Mouse (Mus musculus): Measurements from ENCODE around the gene Farsa. TPM values are rescaled to one million over a fixed set of nuclear protein-coding genes. Genes with fewer than 3 reads are reported as not detected.

Farsa gene
- polyA plus RNA-seq, 1 experiment from 2014 or later, result 68.2 TPM

DNA sequence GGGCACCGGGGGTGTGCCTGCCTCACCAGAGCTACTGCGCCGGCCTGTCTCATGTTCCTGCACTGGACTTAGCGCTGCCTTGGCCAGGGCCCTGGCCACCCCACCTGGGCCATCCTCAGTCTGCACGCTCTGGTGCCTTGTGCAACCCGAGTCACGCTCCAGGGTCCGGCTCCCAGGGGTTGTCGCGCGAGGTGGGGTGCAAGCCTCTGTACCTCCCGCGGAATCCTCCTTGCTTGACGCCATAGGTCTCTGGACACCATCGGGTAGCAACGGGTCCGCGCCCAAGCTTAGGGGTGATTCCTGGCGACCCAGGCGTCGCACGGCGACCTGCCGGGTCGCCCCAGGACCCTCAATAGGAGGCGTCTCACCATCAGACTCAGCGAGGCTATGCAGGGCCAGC, 55.6 kb downstream of the Farsa start:
- no peaks in the 10 kb centered on the region for H3K9me3 ChIP-seq (replicated peaks; ENCODE audit: low read length)
- peaks cover 15% of the 10 kb centered on the region; the same call in 1 of the 2 replicates for H3K4me1 ChIP-seq (replicated peaks; ENCODE audit: insufficient read depth, low read length)
- peak overlapping the region; percentile 34 for H3K4me3 ChIP-seq (replicated peaks; ENCODE audit: low read depth, low read length)
- no peak overlapping the region for H3K27ac ChIP-seq
- no peak overlapping the region for H3K9ac ChIP-seq (ENCODE audit: low read depth, low read length)
- no peak for TF ChIP-seq CTCF (IDR thresholded peaks at IDR 0.05; ENCODE audit: low read depth)
- ATAC-seq (replicated peaks; ENCODE audit: low FRiP score, low read depth) (no peak), DNase-seq (ENCODE audit: low spot score) (no peak)
- H3K36me3 ChIP-seq (ENCODE audit: insufficient read depth, low read length), result no peaks in the 10 kb centered on the region
- peaks cover 9% of the 10 kb centered on the region for H3K27me3 ChIP-seq (ENCODE audit: insufficient read depth, low read length)
- WGBS, result 19% methylated on average over 27 of the region's 27 CpGs
- peak overlapping the region; percentile 68 for H3K4me2 ChIP-seq (ENCODE audit: low read length)

DNA sequence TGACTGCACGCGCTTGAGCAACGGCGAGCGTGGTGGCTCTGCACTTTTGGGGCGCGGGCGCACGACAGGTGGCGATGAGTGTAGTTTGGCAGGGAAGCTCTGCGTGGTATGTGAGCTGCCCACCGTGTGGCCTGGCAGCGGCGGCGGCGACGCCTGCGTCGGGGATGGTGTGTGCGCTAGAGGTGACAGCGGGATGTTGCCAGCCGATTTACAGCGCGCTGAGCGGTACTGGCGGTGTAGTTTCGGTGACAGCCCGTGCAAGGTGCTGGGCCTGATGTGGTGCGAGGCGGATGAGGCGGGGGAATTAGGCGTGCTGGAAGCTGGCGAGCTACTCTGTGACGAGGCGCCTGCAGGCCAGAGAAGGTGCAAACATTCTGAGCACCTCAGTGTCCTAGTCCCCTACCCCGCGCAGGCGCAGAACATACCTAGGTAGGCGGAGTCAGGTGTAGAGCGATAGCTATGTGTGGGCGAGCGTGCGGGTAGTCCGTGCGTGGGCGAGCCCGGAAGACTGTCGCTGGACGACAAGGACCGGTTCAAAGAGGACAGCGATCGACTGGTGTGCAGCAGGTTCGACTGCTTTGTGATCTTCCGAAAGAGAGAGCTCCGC, 56.2 kb downstream of the Farsa start:
- Histone ChIP-seq H3K9ac (ENCODE audit: low read depth, low read length) (peak overlapping the region; percentile 24; the same call in 1 of the 2 replicates), H3K4me1 (replicated peaks; ENCODE audit: insufficient read depth, low read length) (peaks cover 15% of the 10 kb centered on the region; the same call in 1 of the 2 replicates), H3K4me2 (ENCODE audit: low read length) (peak overlapping the region; percentile 68), H3K9me3 (replicated peaks; ENCODE audit: low read length) (no peaks in the 10 kb centered on the region), H3K36me3 (ENCODE audit: insufficient read depth, low read length) (no peaks in the 10 kb centered on the region), H3K27me3 (ENCODE audit: insufficient read depth, low read length) (peaks cover 12% of the 10 kb centered on the region), H3K4me3 (replicated peaks; ENCODE audit: low read depth, low read length) (peak overlapping the region; percentile 34), H3K27ac (no peak overlapping the region)
- peak; percentile 52 for ATAC-seq (replicated peaks; ENCODE audit: low FRiP score, low read depth)
- TF ChIP-seq CTCF (IDR thresholded peaks at IDR 0.05; ENCODE audit: low read depth), result no peak
- under 1% methylated on average over 55 of the region's 55 CpGs for WGBS
- DNase-seq (ENCODE audit: low spot score), result peak; percentile 79

DNA sequence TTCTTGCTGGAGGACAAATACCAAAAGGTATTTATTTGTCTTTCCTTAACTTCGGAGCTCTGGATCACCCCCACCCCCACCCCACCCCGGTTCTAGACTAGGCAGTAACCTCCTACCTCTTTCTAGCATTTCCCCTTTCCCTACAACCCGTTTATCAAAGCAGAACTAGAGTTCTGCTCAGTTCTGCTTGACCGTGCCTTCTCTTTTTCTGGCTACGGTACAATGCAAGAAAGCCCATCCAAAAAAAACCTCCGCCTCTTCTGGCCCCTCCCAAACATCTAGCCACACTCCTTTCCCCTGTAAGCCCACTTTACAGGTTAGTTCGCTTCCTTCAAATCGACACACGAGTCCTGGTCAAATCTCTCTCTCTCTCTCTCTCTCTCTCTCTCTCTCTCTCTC, 56.7 kb downstream of the Farsa start:
- ATAC-seq (replicated peaks; ENCODE audit: low FRiP score, low read depth) (no peak), DNase-seq (ENCODE audit: low spot score) (no peak)
- Histone ChIP-seq H3K4me3 (replicated peaks; ENCODE audit: low read depth, low read length) (peak overlapping the region; percentile 34), H3K27me3 (ENCODE audit: insufficient read depth, low read length) (peaks cover 12% of the 10 kb centered on the region), H3K4me1 (replicated peaks; ENCODE audit: insufficient read depth, low read length) (peaks cover 15% of the 10 kb centered on the region; the same call in 1 of the 2 replicates), H3K4me2 (ENCODE audit: low read length) (peak overlapping the region; percentile 68), H3K36me3 (ENCODE audit: insufficient read depth, low read length) (no peaks in the 10 kb centered on the region), H3K9me3 (replicated peaks; ENCODE audit: low read length) (no peaks in the 10 kb centered on the region), H3K9ac (ENCODE audit: low read depth, low read length) (peak overlapping the region; percentile 24; the same call in 1 of the 2 replicates), H3K27ac (no peak overlapping the region)
- TF ChIP-seq CTCF (IDR thresholded peaks at IDR 0.05; ENCODE audit: low read depth), result no peak
- 9% methylated on average over 9 of the region's 9 CpGs for WGBS

DNA sequence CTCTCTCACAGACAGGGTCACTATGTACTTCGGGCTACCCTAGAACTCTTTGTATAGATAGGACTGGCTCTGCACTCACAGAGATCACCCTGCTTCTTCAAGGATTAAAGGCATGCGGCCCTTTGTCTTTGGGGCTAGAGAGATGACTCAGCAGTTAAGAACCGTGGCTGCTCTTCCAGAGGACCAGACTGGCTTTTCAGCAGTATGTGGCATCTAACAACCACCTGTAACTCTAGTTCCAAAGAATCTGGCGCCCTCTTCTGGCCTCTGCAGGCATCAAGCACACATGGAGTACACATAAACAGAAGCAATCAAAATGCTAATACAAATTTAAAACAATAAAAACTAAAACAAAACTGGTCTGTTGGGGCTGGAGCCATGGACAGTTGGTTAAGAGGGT, 57.2 kb downstream of the Farsa start:
- peak; percentile 55 for TF ChIP-seq CTCF (IDR thresholded peaks at IDR 0.05; ENCODE audit: low read depth)
- peaks cover 11% of the 10 kb centered on the region; the same call in 1 of the 2 replicates for H3K4me1 ChIP-seq (replicated peaks; ENCODE audit: insufficient read depth, low read length)
- 33% methylated on average over 4 of the region's 4 CpGs for WGBS
- no peak overlapping the region for H3K9ac ChIP-seq (ENCODE audit: low read depth, low read length)
- no peaks in the 10 kb centered on the region for H3K36me3 ChIP-seq (ENCODE audit: insufficient read depth, low read length)
- peaks cover 12% of the 10 kb centered on the region for H3K27me3 ChIP-seq (ENCODE audit: insufficient read depth, low read length)
- H3K9me3 ChIP-seq (replicated peaks; ENCODE audit: low read length), result no peaks in the 10 kb centered on the region
- DNase-seq (ENCODE audit: low spot score) (no peak), ATAC-seq (replicated peaks; ENCODE audit: low FRiP score, low read depth) (no peak)
- no peak overlapping the region for H3K27ac ChIP-seq
- H3K4me2 ChIP-seq (ENCODE audit: low read length), result no peak overlapping the region
- H3K4me3 ChIP-seq (replicated peaks; ENCODE audit: low read depth, low read length), result no peak overlapping the region

DNA sequence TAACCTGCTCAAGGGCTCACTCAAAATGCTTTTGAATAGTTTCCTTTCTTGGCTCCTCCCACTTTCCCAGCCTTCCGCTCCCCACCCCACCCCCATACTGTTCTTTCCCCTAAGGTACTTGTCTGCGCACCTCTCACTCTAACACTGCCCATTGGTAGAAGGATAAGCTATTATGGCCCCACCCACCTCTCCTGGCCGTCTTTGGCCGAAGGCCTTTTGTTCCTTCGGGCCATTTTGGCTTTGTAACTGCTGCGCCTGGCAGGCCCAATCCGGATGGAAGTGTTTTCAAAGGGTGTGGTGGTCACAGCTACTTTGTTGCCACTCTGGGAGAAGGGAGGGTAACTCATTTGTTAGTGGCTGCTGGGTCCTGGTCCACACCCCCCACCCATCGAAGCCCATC, 58.5 kb downstream of the Farsa start:
- no peak overlapping the region for H3K4me2 ChIP-seq (ENCODE audit: low read length)
- peaks cover 9% of the 10 kb centered on the region; the same call in 1 of the 2 replicates for H3K4me1 ChIP-seq (replicated peaks; ENCODE audit: insufficient read depth, low read length)
- no peak for TF ChIP-seq CTCF (IDR thresholded peaks at IDR 0.05; ENCODE audit: low read depth)
- DNase-seq (ENCODE audit: low spot score) (no peak), ATAC-seq (replicated peaks; ENCODE audit: low FRiP score, low read depth) (no peak)
- H3K9me3 ChIP-seq (replicated peaks; ENCODE audit: low read length), result no peaks in the 10 kb centered on the region
- no peaks in the 10 kb centered on the region for H3K36me3 ChIP-seq (ENCODE audit: insufficient read depth, low read length)
- no peak overlapping the region for H3K27ac ChIP-seq
- WGBS, result 85% methylated on average over 8 of the region's 8 CpGs
- peaks cover 12% of the 10 kb centered on the region for H3K27me3 ChIP-seq (ENCODE audit: insufficient read depth, low read length)
- H3K9ac ChIP-seq (ENCODE audit: low read depth, low read length), result no peak overlapping the region
- H3K4me3 ChIP-seq (replicated peaks; ENCODE audit: low read depth, low read length), result no peak overlapping the region

DNA sequence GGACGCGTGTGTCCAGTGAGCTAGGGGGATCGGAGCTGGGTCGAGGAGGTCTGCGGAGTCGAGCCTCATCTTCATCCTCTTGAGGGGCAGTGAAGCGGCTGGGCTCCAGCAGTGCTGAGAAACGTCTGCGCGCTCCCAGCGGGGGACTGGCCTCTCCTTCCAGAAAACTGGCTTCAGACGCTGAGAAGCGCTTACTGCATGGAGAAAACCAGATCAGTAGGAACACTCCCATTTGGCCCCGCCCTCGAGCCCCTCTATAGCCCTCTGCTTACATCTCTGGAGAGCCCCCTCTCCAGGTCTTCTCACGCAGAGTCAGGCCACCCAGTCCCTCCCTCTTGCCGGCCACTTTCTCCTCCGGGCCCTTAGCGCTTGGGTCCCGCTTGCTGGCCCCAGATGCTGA, 61.0 kb downstream of the Farsa start:
- WGBS, result 30% methylated on average over 20 of the region's 20 CpGs
- peaks cover 3% of the 10 kb centered on the region; the same call in 1 of the 2 replicates for H3K27me3 ChIP-seq (ENCODE audit: insufficient read depth, low read length)
- no peak overlapping the region for H3K4me2 ChIP-seq (ENCODE audit: low read length)
- H3K36me3 ChIP-seq (ENCODE audit: insufficient read depth, low read length), result no peaks in the 10 kb centered on the region
- no peak overlapping the region for H3K4me3 ChIP-seq (replicated peaks; ENCODE audit: low read depth, low read length)
- H3K4me1 ChIP-seq (replicated peaks; ENCODE audit: insufficient read depth, low read length), result peaks cover 2% of the 10 kb centered on the region; the same call in 1 of the 2 replicates
- ATAC-seq (replicated peaks; ENCODE audit: low FRiP score, low read depth), result no peak
- H3K27ac ChIP-seq, result no peak overlapping the region
- TF ChIP-seq CTCF (IDR thresholded peaks at IDR 0.05; ENCODE audit: low read depth), result no peak
- no peak for DNase-seq (ENCODE audit: low spot score)
- no peak overlapping the region for H3K9ac ChIP-seq (ENCODE audit: low read depth, low read length)
- H3K9me3 ChIP-seq (replicated peaks; ENCODE audit: low read length), result no peaks in the 10 kb centered on the region

All from kidney, postnatal 0 days (tissue).